Mouse (Mus musculus) erythroblast, embryonic 14.5 days (primary cell): Measurements from ENCODE around the gene Nr1h4. TPM values are rescaled to one million over a fixed set of nuclear protein-coding genes. Genes with fewer than 3 reads are reported as not detected.

Experiments used
- H3K27me3 ChIP-seq: 2 replicates; pipeline ENCODE4 v1.6.1; 2012; ENCODE audit warnings: inconsistent platforms; ENCODE audit not compliant: control insufficient read depth
- H3K36me3 ChIP-seq: 2 replicates; pipeline ENCODE4 v1.6.1; 2012; ENCODE audit warnings: mild to moderate bottlenecking, inconsistent platforms; ENCODE audit not compliant: control insufficient read depth
- H3K4me1 ChIP-seq: 2 replicates; pipeline ENCODE4 v1.6.1; 2012; ENCODE audit warnings: inconsistent platforms; ENCODE audit not compliant: control insufficient read depth
- H3K4me3 ChIP-seq: replicated peaks from 2 replicates; pipeline ENCODE3; 2012; ENCODE audit warnings: moderate library complexity, mild to moderate bottlenecking, inconsistent platforms
- H3K9me3 ChIP-seq: 2 replicates; pipeline ENCODE4 v1.6.1; 2012; ENCODE audit warnings: low read length, inconsistent platforms, mixed read lengths; ENCODE audit not compliant: control insufficient read depth
- GATA1 ChIP-seq: IDR thresholded peaks from 2 replicates; pipeline ENCODE4 v1.6.1; 2012; ENCODE audit warnings: low read length, inconsistent platforms, mixed read lengths
- TAL1 ChIP-seq: IDR thresholded peaks from 3 replicates; pipeline ENCODE4 v1.6.1; 2012; ENCODE audit warnings: low read length, inconsistent platforms, mixed read lengths
- polyA plus RNA-seq: library from polyadenylated mRNA; stranded (reverse); fragments of >175 nt; gene quantifications from 2 replicates; pipeline ENCODE4 v1.2.3, GENCODE M21; 2012

Nr1h4 gene
- polyA plus RNA-seq, 1 experiment: not detected

- TF ChIP-seq GATA1: no peak
- no peak for TF ChIP-seq TAL1
- H3K36me3 ChIP-seq: no peaks in the 10 kb centered on the region
- no peak overlapping the region for H3K4me3 ChIP-seq
- H3K4me1 ChIP-seq: no peaks in the 10 kb centered on the region
- H3K27me3 ChIP-seq: no peaks in the 10 kb centered on the region
- H3K9me3 ChIP-seq: no peaks in the 10 kb centered on the region
Measured at GRCm38 (mm10) chr10:89553015-89553414, 19.6 kb upstream of the Nr1h4 start.

- Histone ChIP-seq H3K4me1 (no peaks in the 10 kb centered on the region), H3K36me3 (no peaks in the 10 kb centered on the region), H3K4me3 (no peak overlapping the region), H3K27me3 (no peaks in the 10 kb centered on the region), H3K9me3 (no peaks in the 10 kb centered on the region)
- TF ChIP-seq GATA1: no peak
- no peak for TF ChIP-seq TAL1
Measured at GRCm38 (mm10) chr10:89551657-89552056, 18.3 kb upstream of the Nr1h4 start.

- Histone ChIP-seq H3K9me3 (no peaks in the 10 kb centered on the region), H3K27me3 (no peaks in the 10 kb centered on the region), H3K4me1 (no peaks in the 10 kb centered on the region), H3K36me3 (no peaks in the 10 kb centered on the region), H3K4me3 (no peak overlapping the region)
- TF ChIP-seq TAL1: no peak
- no peak for TF ChIP-seq GATA1
Measured at GRCm38 (mm10) chr10:89548028-89548427, 14.6 kb upstream of the Nr1h4 start.

- no peak for TF ChIP-seq TAL1
- TF ChIP-seq GATA1: no peak
- H3K27me3 ChIP-seq: no peaks in the 10 kb centered on the region
- H3K36me3 ChIP-seq: no peaks in the 10 kb centered on the region
- no peak overlapping the region for H3K4me3 ChIP-seq
- H3K9me3 ChIP-seq: no peaks in the 10 kb centered on the region
- H3K4me1 ChIP-seq: no peaks in the 10 kb centered on the region
Measured at GRCm38 (mm10) chr10:89546989-89547388, 13.6 kb upstream of the Nr1h4 start.

GRCm38 (mm10) chr10:89543867-89544266 is 10.5 kb upstream of the Nr1h4 start:
- TF ChIP-seq TAL1 (no peak), GATA1 (no peak)
- Histone ChIP-seq H3K27me3 (no peaks in the 10 kb centered on the region), H3K9me3 (no peaks in the 10 kb centered on the region), H3K4me3 (no peak overlapping the region), H3K36me3 (no peaks in the 10 kb centered on the region), H3K4me1 (no peaks in the 10 kb centered on the region)

- H3K27me3 ChIP-seq: no peaks in the 10 kb centered on the region
- H3K4me1 ChIP-seq: no peaks in the 10 kb centered on the region
- TF ChIP-seq GATA1 (no peak), TAL1 (no peak)
- no peak overlapping the region for H3K4me3 ChIP-seq
- no peaks in the 10 kb centered on the region for H3K36me3 ChIP-seq
- H3K9me3 ChIP-seq: no peaks in the 10 kb centered on the region
Measured at GRCm38 (mm10) chr10:89542321-89542720, 8.9 kb upstream of the Nr1h4 start.

GRCm38 (mm10) chr10:89532451-89532850 is 934 bp downstream of the Nr1h4 start:
- no peaks in the 10 kb centered on the region for H3K9me3 ChIP-seq
- H3K4me1 ChIP-seq: no peaks in the 10 kb centered on the region
- no peaks in the 10 kb centered on the region for H3K36me3 ChIP-seq
- no peaks in the 10 kb centered on the region for H3K27me3 ChIP-seq
- H3K4me3 ChIP-seq: no peak overlapping the region
- no peak for TF ChIP-seq GATA1
- TF ChIP-seq TAL1: no peak

GRCm38 (mm10) chr10:89531976-89532375 is 1.4 kb downstream of the Nr1h4 start:
- Histone ChIP-seq H3K4me3 (no peak overlapping the region), H3K9me3 (no peaks in the 10 kb centered on the region), H3K4me1 (no peaks in the 10 kb centered on the region), H3K36me3 (no peaks in the 10 kb centered on the region), H3K27me3 (no peaks in the 10 kb centered on the region)
- TF ChIP-seq TAL1: no peak
- no peak for TF ChIP-seq GATA1

- H3K4me3 ChIP-seq: no peak overlapping the region
- H3K27me3 ChIP-seq: no peaks in the 10 kb centered on the region
- no peaks in the 10 kb centered on the region for H3K36me3 ChIP-seq
- TF ChIP-seq GATA1 (no peak), TAL1 (no peak)
- H3K9me3 ChIP-seq: no peaks in the 10 kb centered on the region
- no peaks in the 10 kb centered on the region for H3K4me1 ChIP-seq
Measured at GRCm38 (mm10) chr10:89531194-89531634, 2.2 kb downstream of the Nr1h4 start.

- H3K9me3 ChIP-seq: no peaks in the 10 kb centered on the region
- H3K4me1 ChIP-seq: no peaks in the 10 kb centered on the region
- no peak overlapping the region for H3K4me3 ChIP-seq
- H3K36me3 ChIP-seq: no peaks in the 10 kb centered on the region
- TF ChIP-seq TAL1 (no peak), GATA1 (no peak)
- no peaks in the 10 kb centered on the region for H3K27me3 ChIP-seq
Measured at GRCm38 (mm10) chr10:89527054-89527453, 6.3 kb downstream of the Nr1h4 start.
